Mouse (Mus musculus) neutrophil, adult 83 days (primary cell): ENCODE results near the gene Tmem221. TPM values are rescaled to one million over a fixed set of nuclear protein-coding genes. Genes with fewer than 3 reads are reported as not detected.

ENCODE experiments used
- total RNA-seq, 2 experiments: library from RNA; stranded (reverse); gene quantifications; one replicate each; pipeline ENCODE4 v1.2.4; 2023

Tmem221 gene
- total RNA-seq, result under 1 TPM in 1 of 2 experiments, not detected in 1; 0.42 TPM

GRCm38 (mm10) chr8:71558071-71558957 is at the start of gene Tmem221:
TSS of gene Tmem221 (minus strand) at chr8:71558871.

GRCm38 (mm10) chr8:71597451-71597850 is 38.8 kb upstream of the Tmem221 start, which contains the start of gene Fam129c:
TSS of gene Fam129c (plus strand) at chr8:71597648.

DNA sequence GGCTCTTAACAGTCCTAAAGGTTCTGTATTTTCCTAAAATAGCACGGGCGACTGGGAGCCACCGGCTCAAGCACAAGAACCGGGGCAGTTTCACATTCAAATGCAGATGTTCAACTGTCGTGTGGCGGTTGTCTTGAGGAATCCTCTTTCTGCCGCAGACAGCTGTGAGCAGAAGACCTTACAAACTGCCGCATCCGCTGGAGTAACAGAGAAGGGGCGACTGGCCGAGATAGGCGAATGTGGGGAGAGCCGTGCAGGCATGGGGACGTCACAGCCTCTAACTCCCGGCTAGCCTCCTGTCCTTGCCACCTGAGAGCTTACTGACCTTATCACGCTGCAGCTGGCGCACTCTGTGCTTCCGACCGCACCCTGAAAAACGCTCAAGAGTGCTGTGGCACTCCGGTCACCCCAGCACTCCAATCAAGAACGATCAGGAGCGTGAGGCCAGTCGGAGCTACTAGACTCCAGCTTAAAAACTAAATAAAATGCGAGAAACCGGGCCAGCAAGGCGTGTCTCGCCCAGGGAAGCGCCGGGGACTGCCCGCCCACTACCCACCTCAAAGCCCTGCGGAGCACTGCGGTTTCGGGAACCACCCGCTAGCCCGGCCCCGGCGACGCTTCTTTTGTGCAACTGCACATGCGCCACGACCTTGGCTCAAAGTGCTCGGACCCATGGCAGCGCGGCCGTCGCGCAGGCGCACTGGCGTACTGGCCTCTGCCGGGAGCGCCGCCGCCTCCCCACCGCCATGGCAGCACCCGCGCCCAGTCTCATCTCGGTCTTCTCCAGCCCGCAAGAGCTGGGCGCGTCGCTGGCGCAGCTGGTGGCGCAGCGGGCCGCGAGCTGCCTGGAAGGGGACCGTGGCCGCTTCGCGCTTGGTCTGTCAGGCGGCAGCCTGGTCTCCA is 33.1 kb upstream of the Tmem221 start, which contains the start of gene Pgls:
TSS of gene Pgls (plus strand) at position 706 of the 903 bp plus-strand sequence.

DNA sequence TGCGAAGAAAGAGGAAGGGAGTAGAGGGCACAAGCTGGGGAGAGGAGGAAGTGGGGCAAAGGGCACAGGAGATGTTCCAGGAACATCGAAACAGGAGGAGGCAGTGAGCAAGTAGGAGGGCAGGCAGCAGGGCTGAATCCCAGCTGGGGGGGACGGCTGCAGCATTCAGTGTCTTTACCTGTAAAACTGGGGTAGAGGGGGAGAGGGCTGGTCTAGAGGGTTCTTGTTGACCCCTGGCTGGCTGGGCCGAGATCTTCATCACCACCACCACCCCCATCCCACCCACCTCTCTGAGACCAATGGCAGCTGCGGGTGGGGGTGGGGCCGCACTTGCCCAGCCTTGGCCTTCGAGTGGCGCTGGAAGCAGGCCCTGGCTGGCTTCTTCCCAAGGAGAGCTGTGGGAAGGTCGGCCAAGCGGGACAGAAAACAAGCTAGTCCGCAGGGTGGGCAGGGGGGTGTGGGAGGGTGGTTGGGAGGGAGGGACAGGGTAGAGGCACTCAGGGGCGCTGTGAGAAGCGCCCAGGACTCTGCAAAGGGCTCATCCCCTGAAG is 9.8 kb upstream of the Tmem221 start, which contains the start of gene Slc27a1:
TSS of gene Slc27a1 (plus strand) at position 496 of the 551 bp plus-strand sequence.

DNA sequence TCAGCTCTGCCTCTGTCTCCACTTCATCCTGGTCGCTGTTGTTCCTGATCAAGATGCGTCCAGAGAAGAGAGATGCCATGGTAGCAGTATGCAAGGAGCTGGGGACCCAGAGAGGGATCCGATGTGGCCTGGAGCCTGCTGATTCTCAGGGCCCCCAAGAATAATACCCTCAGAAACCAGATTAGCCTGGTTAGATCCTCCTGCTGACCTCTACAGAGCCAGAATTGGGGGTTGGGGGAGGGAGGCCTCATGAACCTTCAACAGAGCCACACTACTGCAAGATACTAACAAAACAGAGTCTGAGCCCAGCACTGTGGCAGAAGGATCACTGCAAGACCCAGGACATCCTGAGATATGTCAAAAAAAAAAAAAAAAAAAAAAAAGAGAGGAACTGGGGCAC is 7.8 kb upstream of the Tmem221 start, which contains the start of gene Nxnl1:
TSS of gene Nxnl1 (minus strand) at position 101 of the 400 bp plus-strand sequence.

DNA sequence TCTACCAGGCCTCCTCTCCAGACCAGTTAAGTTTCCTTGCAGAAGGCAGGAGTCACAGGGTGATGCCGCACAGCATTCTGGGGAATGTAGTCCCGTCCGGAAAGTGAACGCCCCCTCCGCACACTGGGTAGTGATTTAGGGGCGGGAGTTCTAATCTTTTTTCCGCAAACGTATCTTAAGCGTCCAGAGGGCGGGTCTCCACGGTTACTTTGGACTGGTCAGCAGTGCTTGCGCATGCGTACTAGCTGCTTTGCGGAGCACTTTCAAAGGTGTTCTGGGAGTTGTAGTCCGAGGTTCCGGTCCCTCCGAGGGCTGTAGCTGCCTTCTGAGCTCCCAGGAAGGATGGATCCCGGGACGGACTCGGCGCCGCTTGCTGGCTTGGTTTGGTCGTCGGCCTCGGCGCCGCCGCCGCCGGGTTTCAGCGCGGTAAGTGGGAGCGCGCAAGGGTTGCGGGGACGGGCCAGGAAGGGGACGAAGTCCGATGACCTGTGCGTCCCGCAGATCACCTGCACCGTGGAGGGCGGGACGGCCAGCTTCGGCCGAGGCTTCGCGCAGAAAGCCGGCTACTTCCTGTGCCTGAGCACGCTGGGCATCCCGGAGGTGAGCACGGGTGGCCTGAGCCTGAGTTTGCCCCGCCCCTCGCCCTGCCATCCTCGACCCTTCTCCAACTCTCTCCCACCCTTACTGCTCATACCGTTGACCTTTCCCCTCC is 15.9 kb downstream of the Tmem221 start, which contains the start of gene Mvb12a:
TSS of gene Mvb12a (plus strand) at position 291 of the 712 bp plus-strand sequence.

DNA sequence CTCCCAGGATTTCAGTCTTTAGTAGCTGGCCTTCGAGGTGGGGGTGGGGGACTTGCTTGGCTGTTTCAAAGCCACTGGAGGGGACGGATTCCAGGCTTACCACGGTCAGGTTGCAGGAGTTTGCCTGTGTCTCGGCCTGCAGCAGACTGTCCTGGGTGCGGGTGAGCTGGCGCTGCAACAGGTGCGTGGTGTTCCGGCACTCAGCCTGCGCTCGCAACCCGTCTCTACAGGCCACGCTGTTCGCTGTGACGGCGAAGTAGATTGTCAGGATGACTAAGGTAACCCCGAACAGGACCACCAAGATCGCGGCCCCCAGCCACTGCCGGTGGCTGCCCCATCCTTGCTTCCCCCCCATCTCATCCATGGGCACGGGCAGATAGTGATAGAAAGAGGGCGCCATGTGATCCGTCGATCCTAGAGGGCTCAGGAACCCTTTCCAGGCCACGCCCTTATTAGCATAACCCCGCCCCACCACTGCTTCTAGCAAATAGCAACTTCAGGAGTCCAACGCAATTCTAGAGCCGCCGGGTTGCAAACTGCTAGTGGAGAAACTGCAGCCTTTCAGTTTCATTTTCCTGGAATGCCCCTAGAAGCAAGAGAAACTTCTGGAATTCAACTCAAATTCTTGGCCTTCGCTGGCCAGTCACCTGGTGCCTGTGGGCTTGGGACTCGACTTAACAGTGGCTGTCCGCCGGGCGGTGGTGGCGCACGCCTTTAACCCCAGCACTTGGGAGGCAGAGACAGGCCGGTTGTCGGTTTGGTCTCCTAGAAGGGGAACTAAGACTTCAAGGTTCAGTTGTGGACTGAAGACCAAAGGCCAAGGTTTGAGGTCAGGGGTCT is 21.4 kb downstream of the Tmem221 start, which contains the start of gene Bst2:
TSS of gene Bst2 (minus strand) at position 429 of the 840 bp plus-strand sequence.

DNA sequence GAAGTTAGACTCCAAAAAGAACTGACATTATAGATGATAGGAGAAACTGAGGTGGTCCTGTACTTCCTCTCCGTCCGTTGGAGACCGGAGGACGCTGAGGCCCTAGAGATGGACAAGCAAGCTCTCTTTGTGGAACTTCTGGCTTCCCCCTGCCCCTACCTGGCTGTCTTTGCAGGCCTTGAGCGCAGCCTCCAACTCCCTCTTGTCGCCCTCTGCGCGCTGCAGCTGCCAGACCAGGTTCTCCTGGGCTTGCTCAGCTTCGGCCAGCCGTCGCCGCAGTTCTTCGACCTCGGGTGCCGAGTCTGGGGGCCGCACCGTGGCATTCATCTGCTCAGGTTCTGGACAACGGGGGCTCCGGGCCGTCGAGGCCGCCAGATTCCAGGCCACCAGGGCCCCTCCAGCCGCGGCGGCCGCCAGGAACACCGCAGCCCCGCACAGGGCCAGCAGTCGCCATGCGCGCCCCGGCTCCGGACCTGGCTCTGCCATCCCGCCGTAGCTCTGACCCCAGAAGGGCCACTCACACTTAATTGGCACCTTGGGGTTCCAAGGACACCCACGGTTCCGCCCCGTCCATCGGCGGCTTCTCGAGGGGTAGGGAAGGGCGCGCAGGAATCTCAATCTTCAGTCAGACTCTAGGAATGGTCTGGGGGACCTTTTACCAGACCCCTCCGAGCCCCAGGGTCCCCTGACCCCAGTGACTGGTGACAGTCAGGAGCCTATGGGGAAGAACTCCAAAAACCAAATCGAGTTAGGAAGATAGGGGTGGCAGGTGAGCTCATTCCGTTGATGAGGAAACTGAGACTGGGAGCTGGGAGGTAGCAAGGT is 33.2 kb downstream of the Tmem221 start, which contains the start of gene Ccdc194:
TSS of gene Ccdc194 (minus strand) at position 486 of the 825 bp plus-strand sequence.

DNA sequence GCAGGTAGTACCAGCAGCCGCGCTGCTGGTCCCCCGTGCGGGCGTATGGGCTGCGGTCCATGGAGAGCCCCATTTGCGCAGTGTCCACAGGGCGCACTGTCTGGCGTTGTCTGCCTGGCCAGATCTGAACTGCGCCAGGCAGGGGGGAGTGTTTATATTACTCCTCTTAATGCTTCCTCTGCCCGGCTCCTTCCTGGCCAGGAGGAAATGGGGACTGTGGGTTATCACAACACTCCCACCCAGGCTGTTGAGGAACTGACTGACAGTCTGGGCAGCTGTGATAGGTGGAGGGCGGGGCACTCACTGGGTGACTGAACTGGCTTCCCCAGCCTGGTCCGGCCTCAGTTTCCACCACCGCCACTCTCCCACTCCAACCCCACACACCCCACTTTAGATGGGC is 47.0 kb downstream of the Tmem221 start, which contains the start of gene Plvap:
TSS of gene Plvap (minus strand) at position 109 of the 400 bp plus-strand sequence.

Other genes with a start within 250 kb of the Tmem221 start
- gene Use1, start 192.0 kb downstream of the Tmem221 start, total RNA-seq, result 100 to 1,000 TPM; 149 to 154 TPM
- gene Ocel1, start 187.6 kb downstream of the Tmem221 start, total RNA-seq, result 10 to 100 TPM; 19.8 to 20.1 TPM
- gene Nr2f6, start 176.9 kb downstream of the Tmem221 start, total RNA-seq, result 1 to 10 TPM; 7.2 to 8.2 TPM
- under 1 TPM in 1 of 2 experiments, not detected in 1; 0.39 TPM for gene Ushbp1, start 163.1 kb downstream of the Tmem221 start, total RNA-seq
- gene Babam1, start 162.0 kb downstream of the Tmem221 start, total RNA-seq, result 10 to 100 TPM; 60.0 to 62.4 TPM
- 10 to 100 TPM; 18.6 to 22.4 TPM for gene Ankle1, start 152.9 kb downstream of the Tmem221 start, total RNA-seq
- gene Abhd8, start 95.2 kb downstream of the Tmem221 start, total RNA-seq, result 1 to 10 TPM; 4.8 to 5.6 TPM
- gene Mrpl34, start 93.9 kb downstream of the Tmem221 start, total RNA-seq, result 10 to 100 TPM; 33.7 to 34.1 TPM
- 10 to 100 TPM; 72.6 to 81.2 TPM for gene Dda1, start 89.7 kb downstream of the Tmem221 start, total RNA-seq
- gene Ano8, start 72.9 kb downstream of the Tmem221 start, total RNA-seq, result 1 to 10 TPM; 3.4 to 4.5 TPM
- gene Gtpbp3, start 70.8 kb downstream of the Tmem221 start, total RNA-seq, result 10 to 100 TPM; 11.0 to 13.3 TPM
- under 1 TPM; 0.40 to 0.44 TPM for gene Plvap, start 47.1 kb downstream of the Tmem221 start, total RNA-seq
- under 1 TPM; 0.31 to 0.38 TPM for gene Ccdc194, start 33.2 kb downstream of the Tmem221 start, total RNA-seq
- gene Bst2, start 21.4 kb downstream of the Tmem221 start, total RNA-seq, result 10 to 100 TPM; 20.1 to 22.3 TPM
- gene Mvb12a, start 15.9 kb downstream of the Tmem221 start, total RNA-seq, result 10 to 100 TPM; 27.2 to 31.8 TPM
- not detected for gene Nxnl1, start 7.7 kb upstream of the Tmem221 start, total RNA-seq
- 1 to 10 TPM in 1 of 2 experiments, under 1 TPM in 1; 0.88 to 1.3 TPM for gene Slc27a1, start 10.0 kb upstream of the Tmem221 start, total RNA-seq
- gene Pgls, start 33.3 kb upstream of the Tmem221 start, total RNA-seq, result 10 to 100 TPM; 83.8 to 84.4 TPM
- 1 to 10 TPM; 5.6 to 7.0 TPM for gene Fam129c, start 38.8 kb upstream of the Tmem221 start, total RNA-seq
- 10 to 100 TPM; 46.9 to 48.6 TPM for gene Colgalt1, start 52.1 kb upstream of the Tmem221 start, total RNA-seq
- under 1 TPM; 0.13 to 0.38 TPM for gene Unc13a, start 112.9 kb upstream of the Tmem221 start, total RNA-seq
- 10 to 100 TPM; 13.8 to 21.0 TPM for gene Jak3, start 117.4 kb upstream of the Tmem221 start, total RNA-seq
- 1 to 10 TPM; 3.4 to 7.7 TPM for gene Insl3, start 130.3 kb upstream of the Tmem221 start, total RNA-seq
- under 1 TPM; 0.13 to 0.15 TPM for gene B3gnt3, start 142.9 kb upstream of the Tmem221 start, total RNA-seq
- gene Fcho1, start 166.8 kb upstream of the Tmem221 start, total RNA-seq, result 10 to 100 TPM; 57.7 to 61.1 TPM